In the genomic region with DNA sequence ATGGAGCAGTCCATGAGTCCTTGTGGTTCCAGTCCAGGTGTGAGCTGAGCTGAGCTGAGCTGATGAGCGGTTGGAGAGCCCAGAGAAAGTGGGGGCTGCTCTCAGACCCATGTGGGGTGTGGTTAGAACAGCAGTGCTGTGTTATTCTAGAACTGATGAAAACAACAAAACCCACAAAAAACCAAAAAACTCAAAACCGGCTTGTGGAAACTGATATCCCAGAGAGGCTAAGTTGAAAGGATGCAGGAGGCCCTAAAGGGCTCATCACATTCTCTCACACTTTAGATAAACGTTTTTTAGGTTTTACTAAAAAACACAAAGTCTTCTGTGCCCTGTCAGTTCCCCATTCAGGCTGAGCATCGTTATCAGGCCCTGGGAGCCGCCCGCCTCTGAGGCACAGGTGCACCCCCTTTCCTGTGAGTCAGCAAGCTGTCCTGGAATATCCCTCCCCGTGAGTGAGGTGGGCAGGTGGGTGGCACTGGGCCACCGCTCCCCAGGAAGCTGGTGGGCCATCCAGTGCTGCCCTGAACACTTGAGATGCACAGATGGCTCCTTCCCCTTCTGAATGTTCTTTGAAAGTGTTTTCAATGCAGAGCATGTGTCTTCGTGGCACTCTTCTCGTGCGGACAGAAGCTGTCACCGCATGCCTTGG, we compare ENCODE assay signal across 8 mouse cellular contexts. TPM values are rescaled to one million over a fixed set of nuclear protein-coding genes. Genes with fewer than 3 reads are reported as not detected.
DNase-seq lines count a peak whose midpoint lies in the region; ATAC-seq and TF ChIP-seq lines count a peak whose summit lies in the region.

No protein-coding gene starts in this region.

- no peak for TF ChIP-seq CTCF in liver, postnatal 0 days (IDR thresholded peaks at IDR 0.05; ENCODE audit: low read depth)

- peaks cover 88% of the 10 kb centered on the region for H3K4me1 ChIP-seq in heart, embryonic 10.5 days
- H3K4me1 ChIP-seq in forebrain, embryonic 15.5 days, result peaks cover 82% of the 10 kb centered on the region
- H3K4me1 ChIP-seq in liver, postnatal 0 days (ENCODE audit: insufficient read depth), result peaks cover 55% of the 10 kb centered on the region
- H3K4me1 ChIP-seq in kidney, embryonic 14.5 days (ENCODE audit: control insufficient read depth, insufficient read depth, low read length), result peaks cover 68% of the 10 kb centered on the region

- TF ChIP-seq EP300 in liver, postnatal 0 days (IDR thresholded peaks at IDR 0.05; ENCODE audit: low read depth), result 0 out of 2 replicates have a peak, but pooled peaks have one; percentile 34

- H3K9me3 ChIP-seq in heart, embryonic 10.5 days, result no peaks in the 10 kb centered on the region
- H3K9me3 ChIP-seq in forebrain, embryonic 15.5 days, result no peaks in the 10 kb centered on the region
- H3K9me3 ChIP-seq in liver, postnatal 0 days (ENCODE audit: low read length), result no peaks in the 10 kb centered on the region
- H3K9me3 ChIP-seq in kidney, embryonic 14.5 days (ENCODE audit: control insufficient read depth, low read length), result no peaks in the 10 kb centered on the region

- H3K4me2 ChIP-seq in forebrain, embryonic 15.5 days (replicated peaks), result no peak overlapping the region
- 0 out of 2 replicates have a peak overlapping the region, but pooled peaks have one; percentile 15 for H3K4me2 ChIP-seq in liver, postnatal 0 days (ENCODE audit: low read depth, low read length)
- H3K4me2 ChIP-seq in kidney, embryonic 14.5 days (replicated peaks; ENCODE audit: low read depth, low read length), result no peak overlapping the region

- peaks cover 31% of the 10 kb centered on the region for H3K36me3 ChIP-seq in heart, embryonic 10.5 days
- H3K36me3 ChIP-seq in forebrain, embryonic 15.5 days, result no peaks in the 10 kb centered on the region
- H3K36me3 ChIP-seq in liver, postnatal 0 days (replicated peaks; ENCODE audit: insufficient read depth, low read length), result peaks cover 15% of the 10 kb centered on the region
- H3K36me3 ChIP-seq in kidney, embryonic 14.5 days (ENCODE audit: control insufficient read depth, insufficient read depth, low read length), result peaks cover 50% of the 10 kb centered on the region

- WGBS in heart, embryonic 10.5 days, result 42% methylated on average over 12 of the region's 12 CpGs
- 26% methylated on average over 12 of the region's 12 CpGs for WGBS in forebrain, embryonic 15.5 days
- WGBS in liver, postnatal 0 days (ENCODE audit: insufficient replicate concordance), result 43% methylated on average over 12 of the region's 12 CpGs
- WGBS in kidney, embryonic 14.5 days, result 64% methylated on average over 12 of the region's 12 CpGs

- no peak for DNase-seq in heart, embryonic 10.5 days (ENCODE audit: low spot score)
- no peak for DNase-seq in heart, postnatal 10 days
- peak; percentile 26 for DNase-seq in liver, postnatal 0 days
- no peak for DNase-seq in adrenal gland, postnatal 4 days (ENCODE audit: low spot score in 2 of 2)
- no peak for DNase-seq in layer of hippocampus, adult 9-10 months (ENCODE audit: low spot score)

- no peak overlapping the region for H3K4me3 ChIP-seq in heart, embryonic 10.5 days
- no peak overlapping the region for H3K4me3 ChIP-seq in forebrain, embryonic 15.5 days
- no peak overlapping the region for H3K4me3 ChIP-seq in liver, postnatal 0 days (ENCODE audit: low read depth, low read length)
- H3K4me3 ChIP-seq in kidney, embryonic 14.5 days (ENCODE audit: low read length), result no peak overlapping the region

- peak overlapping the region; percentile 78 for H3K27ac ChIP-seq in heart, embryonic 10.5 days
- H3K27ac ChIP-seq in forebrain, embryonic 15.5 days (replicated peaks), result peak overlapping the region; percentile 87
- peak overlapping the region; percentile 55 for H3K27ac ChIP-seq in liver, postnatal 0 days (ENCODE audit: low read depth)
- H3K27ac ChIP-seq in kidney, embryonic 14.5 days (ENCODE audit: low read depth, low read length), result no peak overlapping the region

- peak overlapping the region; percentile 3; the same call in 1 of the 2 replicates for H3K9ac ChIP-seq in forebrain, embryonic 15.5 days (replicated peaks)
- H3K9ac ChIP-seq in liver, postnatal 0 days (replicated peaks), result 0 out of 2 replicates have a peak overlapping the region, but pooled peaks have one; percentile 26
- H3K9ac ChIP-seq in kidney, embryonic 14.5 days (ENCODE audit: low read depth, low read length), result no peak overlapping the region

- no peaks in the 10 kb centered on the region for H3K27me3 ChIP-seq in heart, embryonic 10.5 days (ENCODE audit: insufficient read depth, poor library complexity, severe bottlenecking)
- H3K27me3 ChIP-seq in forebrain, embryonic 15.5 days, result no peaks in the 10 kb centered on the region
- no peaks in the 10 kb centered on the region for H3K27me3 ChIP-seq in liver, postnatal 0 days (ENCODE audit: insufficient read depth, low read length)
- no peaks in the 10 kb centered on the region for H3K27me3 ChIP-seq in kidney, embryonic 14.5 days (ENCODE audit: control insufficient read depth, insufficient read depth, low read length)

- intact Hi-C loops in heart, postnatal 10 days (cut with DNase I), result no loop called here

- 0 out of 2 replicates have a peak, but pooled peaks have one; percentile 64 for ATAC-seq in cerebellum, adult (ENCODE audit: insufficient number of reproducible peaks, low FRiP score, low TSS enrichment)
- peak; percentile 12; the same call in 1 of the 2 replicates for ATAC-seq in forebrain, embryonic 15.5 days (replicated peaks)
- peak; percentile 63 for ATAC-seq in liver, postnatal 0 days
- no peak for ATAC-seq in kidney, embryonic 14.5 days (ENCODE audit: low FRiP score, low TSS enrichment)

RNA-seq across cellular contexts. Expression of a gene that starts 24.6 kb away (rescaled TPM):
- polyA plus RNA-seq in heart, embryonic 10.5 days (2016; fragmentation: Nextera tagmentation; extraction: Ambion mirVana), result 69.6 and 139 TPM in 2 replicates
- total RNA-seq in heart, postnatal 10 days (2021), result 10 to 100 TPM; 41.6 to 49.9 TPM
- 198 and 201 TPM in 2 replicates for polyA plus RNA-seq in forebrain, embryonic 15.5 days (2015; fragmentation: Nextera tagmentation; extraction: Ambion mirVana)
- 22.8 and 26.8 TPM in 2 replicates for polyA plus RNA-seq in liver, postnatal 0 days (2015; fragmentation: Nextera tagmentation; extraction: Ambion mirVana)
- 100 to 1,000 TPM in 1 of 2 experiments, 10 to 100 TPM in 1; 95.2 to 103 TPM for total RNA-seq in adrenal gland, postnatal 4 days (2021)
- polyA plus RNA-seq in kidney, embryonic 14.5 days (2014; fragmentation: Nextera tagmentation; extraction: Ambion mirVana), result 81.5 and 118 TPM in 2 replicates
